Mouse (Mus musculus) limb, embryonic 12.5 days (tissue): ENCODE results near the gene Rabif. TPM values are rescaled to one million over a fixed set of nuclear protein-coding genes. Genes with fewer than 3 reads are reported as not detected.
"Not testable (repeated sequence)": the region's sequence is repeated elsewhere in the genome, so short reads cannot be mapped to it uniquely, and the experiment has no call there.

Experiments used
- ATAC-seq: fragments of 200-750 bp; cut with Nextera tagmentation; 2 replicates; pipeline ENCODE4 v1.8.0; 2017; ENCODE audit warnings: low read depth, moderate TSS enrichment; ENCODE audit not compliant: insufficient number of reproducible peaks, insufficient read depth, low FRiP score, low TSS enrichment
- H3K27ac ChIP-seq: fragments of 300-500 bp; sonication (generic); 2 replicates; pipeline ENCODE4 v1.5.1; 2016; ENCODE audit warnings: mild to moderate bottlenecking, moderate library complexity
- H3K27me3 ChIP-seq: fragments of 300-500 bp; sonication (generic); 2 replicates; pipeline ENCODE4 v1.6.1; 2016; ENCODE audit warnings: mild to moderate bottlenecking, moderate library complexity
- H3K36me3 ChIP-seq: fragments of 300-500 bp; sonication (generic); 2 replicates; pipeline ENCODE4 v1.6.1; 2016; ENCODE audit warnings: mild to moderate bottlenecking, moderate library complexity
- H3K4me1 ChIP-seq: fragments of 300-500 bp; sonication (generic); replicated peaks from 2 replicates; pipeline ENCODE4 v1.6.1; 2016
- H3K4me2 ChIP-seq: fragments of 300-500 bp; sonication (generic); 2 replicates; pipeline ENCODE4 v1.6.1; 2016; ENCODE audit warnings: mild to moderate bottlenecking, moderate library complexity
- H3K4me3 ChIP-seq: fragments of 300-500 bp; sonication (generic); replicated peaks from 2 replicates; pipeline ENCODE4 v1.5.1; 2016; ENCODE audit warnings: mild to moderate bottlenecking
- H3K9ac ChIP-seq: fragments of 300-500 bp; sonication (generic); replicated peaks from 2 replicates; pipeline ENCODE4 v1.6.1; 2016; ENCODE audit warnings: mild to moderate bottlenecking, moderate library complexity
- H3K9me3 ChIP-seq: fragments of 300-500 bp; sonication (generic); 2 replicates; pipeline ENCODE4 v1.6.1; 2016; ENCODE audit warnings: mild to moderate bottlenecking, moderate library complexity
- WGBS: fragments of 180-500 bp; shearing (Covaris S2); methylation state at CpG from one replicate; pipeline ENCODE4 v1.1.7; 2016; 5-methylcytosine and 5-hydroxymethylcytosine counted together
- polyA plus RNA-seq: library from polyadenylated mRNA; unstranded; fragments of >200 nt; fragmentation: Nextera tagmentation; extraction: Ambion mirVana; gene quantifications from 2 replicates; pipeline ENCODE4 v1.2.1, GENCODE M21; 2016

Gene Rabif
- polyA plus RNA-seq, 1 experiment from 2014 or later, result 32.6 TPM

DNA sequence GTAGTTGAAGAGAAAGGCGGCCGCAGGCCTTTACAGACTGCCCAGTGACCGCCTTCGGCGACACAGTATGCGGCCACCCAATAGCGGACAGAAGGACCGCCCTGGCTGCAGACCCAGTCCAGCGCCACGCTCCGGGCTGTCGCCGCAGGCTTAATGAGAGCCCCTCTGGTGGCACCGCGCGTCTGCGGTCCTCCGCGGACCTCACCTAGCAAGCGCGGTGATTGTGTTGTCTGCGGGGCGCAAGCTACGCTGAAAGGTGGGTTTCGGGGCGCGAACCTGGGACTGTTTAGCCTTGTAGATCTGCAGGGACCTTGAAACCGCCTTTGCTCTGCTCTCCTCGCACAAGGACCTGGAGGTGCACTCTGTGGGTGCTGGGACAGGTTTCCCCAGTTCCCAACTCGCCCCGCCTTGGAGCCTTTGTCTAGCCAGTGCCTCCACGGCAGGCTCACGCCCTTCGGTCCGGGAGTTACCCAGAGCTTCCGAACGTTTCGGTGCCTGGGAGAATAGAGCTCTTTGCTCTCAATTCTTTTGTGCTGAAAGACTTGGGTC lies 18.9 kb downstream of the Rabif start:
- no peak for ATAC-seq
- Histone ChIP-seq H3K9me3 (no peaks in the 10 kb centered on the region), H3K27me3 (peaks cover 38% of the 10 kb centered on the region), H3K4me1 (peaks cover 31% of the 10 kb centered on the region), H3K4me2 (peak overlapping the region; percentile 78), H3K9ac (peak overlapping the region; percentile 51; the same call in 1 of the 2 replicates), H3K27ac (no peak overlapping the region), H3K36me3 (peaks cover 7% of the 10 kb centered on the region), H3K4me3 (peak overlapping the region; percentile 44)
- 2% methylated on average over 38 of the region's 38 CpGs for WGBS

- H3K4me3 ChIP-seq, result peak overlapping the region; percentile 44
- H3K36me3 ChIP-seq, result peaks cover 6% of the 10 kb centered on the region; the same call in 1 of the 2 replicates
- H3K27ac ChIP-seq, result no peak overlapping the region
Observed at GRCm38 (mm10) chr1:134513876-134514590, 19.6 kb downstream of the Rabif start.

DNA sequence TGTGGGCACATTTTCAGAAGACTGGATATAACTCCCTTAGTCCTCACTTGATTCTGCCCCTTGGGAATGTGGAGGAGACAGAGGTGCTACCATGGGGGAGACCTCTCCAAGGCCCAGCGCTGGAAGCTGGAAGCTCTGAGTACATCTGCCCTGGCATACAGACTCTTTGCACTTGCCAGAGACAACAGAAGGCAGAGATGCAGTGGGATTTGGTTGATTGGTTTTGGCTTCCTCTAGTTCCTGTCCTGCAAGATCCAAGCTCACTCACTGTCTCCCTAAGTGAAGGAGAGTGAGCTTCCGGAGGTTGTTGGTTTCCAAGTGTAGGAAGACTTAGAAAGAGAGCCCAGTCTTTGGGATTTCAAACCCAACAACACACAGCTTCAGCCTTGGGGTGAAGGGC lies 21.4 kb downstream of the Rabif start:
- ATAC-seq, result no peak
- no peak overlapping the region for H3K4me2 ChIP-seq
- no peak overlapping the region for H3K9ac ChIP-seq
- no peak overlapping the region for H3K4me3 ChIP-seq
- H3K4me1 ChIP-seq, result peaks cover 31% of the 10 kb centered on the region
- peak overlapping the region; percentile 82 for H3K27ac ChIP-seq
- H3K27me3 ChIP-seq, result peaks cover 38% of the 10 kb centered on the region
- WGBS, result 89% methylated on average over 2 of the region's 2 CpGs
- H3K36me3 ChIP-seq, result no peaks in the 10 kb centered on the region
- H3K9me3 ChIP-seq, result no peaks in the 10 kb centered on the region

More at GRCm38 (mm10) chr1:134513876-134514590, 19.6 kb downstream of the Rabif start:
- no peak for ATAC-seq
- Histone ChIP-seq H3K4me2 (peak overlapping the region; percentile 78), H3K9me3 (no peaks in the 10 kb centered on the region), H3K4me1 (peaks cover 31% of the 10 kb centered on the region), H3K27me3 (peaks cover 38% of the 10 kb centered on the region), H3K9ac (0 out of 2 replicates have a peak overlapping the region, but pooled peaks have one; percentile 51)
- WGBS, result 46% methylated on average over 16 of the region's 16 CpGs

GRCm38 (mm10) chr1:134516491-134517198 lies 22.2 kb downstream of the Rabif start:
- no peaks in the 10 kb centered on the region for H3K9me3 ChIP-seq
- H3K4me1 ChIP-seq, result peaks cover 31% of the 10 kb centered on the region
- H3K27ac ChIP-seq, result peak overlapping the region; percentile 82
- no peaks in the 10 kb centered on the region for H3K36me3 ChIP-seq
- no peak overlapping the region for H3K9ac ChIP-seq
- H3K4me2 ChIP-seq, result peak overlapping the region; percentile 23
- no peak overlapping the region for H3K4me3 ChIP-seq
- ATAC-seq, result peak; percentile 58
- WGBS, result 7% methylated on average over 4 of the region's 4 CpGs
- H3K27me3 ChIP-seq, result peaks cover 36% of the 10 kb centered on the region

DNA sequence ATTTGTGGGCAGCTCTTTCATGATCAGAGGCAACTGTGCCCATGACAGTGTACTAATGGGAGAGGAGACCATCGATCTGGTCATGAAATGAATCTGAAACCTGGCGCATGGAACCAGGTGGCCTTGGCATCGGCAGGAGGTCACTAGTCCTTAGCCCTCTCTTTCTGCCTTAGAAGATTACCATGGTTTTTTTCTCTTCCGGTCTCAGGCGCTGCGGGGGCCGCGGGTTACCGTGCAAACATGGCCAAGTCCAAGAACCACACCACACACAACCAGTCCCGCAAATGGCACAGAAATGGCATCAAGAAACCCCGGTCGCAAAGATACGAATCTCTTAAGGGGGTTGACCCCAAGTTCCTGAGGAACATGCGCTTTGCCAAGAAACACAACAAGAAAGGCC lies 23.4 kb downstream of the Rabif start:
- not testable (repeated sequence) for H3K4me2 ChIP-seq, ATAC-seq, H3K9me3 ChIP-seq, H3K36me3 ChIP-seq, H3K27ac ChIP-seq, H3K4me3 ChIP-seq, H3K9ac ChIP-seq
- Histone ChIP-seq H3K27me3 (peaks cover 24% of the 10 kb centered on the region), H3K4me1 (peaks cover 23% of the 10 kb centered on the region)
- 92% methylated on average over 14 of the region's 14 CpGs for WGBS

DNA sequence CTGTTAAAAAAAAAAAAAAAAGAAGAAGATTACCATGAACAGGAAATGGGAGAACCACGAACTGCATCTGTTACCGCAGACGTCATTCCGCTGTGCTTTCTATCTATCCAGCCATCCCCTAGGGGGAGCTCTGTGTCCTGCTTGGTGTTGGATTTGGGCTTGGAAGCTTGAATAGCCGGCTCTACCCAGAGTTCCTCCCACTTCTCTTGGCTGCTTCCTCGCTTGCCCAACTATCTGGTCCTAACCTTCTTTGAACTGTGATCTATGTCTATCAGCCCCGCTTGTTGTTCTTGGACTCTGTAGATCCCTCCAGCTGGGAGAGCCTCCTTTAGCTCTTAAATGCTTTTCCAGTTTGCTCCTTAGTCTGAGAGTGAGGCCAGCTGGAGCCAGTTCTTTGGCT lies 24.2 kb downstream of the Rabif start:
- ATAC-seq, result no peak
- H3K4me3 ChIP-seq, result no peak overlapping the region

DNA sequence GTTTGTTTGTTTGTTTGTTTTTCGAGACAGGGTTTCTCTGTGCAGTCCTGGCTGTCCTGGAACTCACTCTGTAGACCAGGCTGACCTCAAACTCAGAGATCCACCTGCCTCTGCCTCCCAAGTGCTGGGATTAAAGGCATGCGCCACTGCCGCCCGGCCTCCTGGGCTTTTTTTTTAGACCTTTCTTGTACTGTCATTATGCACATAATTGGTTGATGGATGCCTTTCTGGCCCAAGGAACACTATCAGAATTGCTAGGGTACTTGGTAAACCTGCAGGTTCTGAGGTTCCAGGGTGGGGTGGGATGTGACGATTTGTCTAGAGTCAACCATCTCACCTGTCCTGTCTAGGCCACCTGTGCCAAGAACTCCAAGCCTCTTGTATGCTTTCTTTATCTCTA lies 24.8 kb downstream of the Rabif start:
- not testable (repeated sequence) for H3K36me3 ChIP-seq, H3K9ac ChIP-seq, H3K4me2 ChIP-seq, H3K4me3 ChIP-seq, H3K27ac ChIP-seq, ATAC-seq, H3K27me3 ChIP-seq, H3K9me3 ChIP-seq
- 87% methylated on average over 5 of the region's 5 CpGs for WGBS
- H3K4me1 ChIP-seq, result peaks cover 16% of the 10 kb centered on the region

More for the DNA sequence above, 24.2 kb downstream of the Rabif start:
- Histone ChIP-seq H3K4me2 (no peak overlapping the region), H3K36me3 (no peaks in the 10 kb centered on the region), H3K9me3 (no peaks in the 10 kb centered on the region), H3K27ac (no peak overlapping the region), H3K9ac (no peak overlapping the region), H3K27me3 (peaks cover 15% of the 10 kb centered on the region), H3K4me1 (peaks cover 16% of the 10 kb centered on the region)
- 19% methylated on average over 7 of the region's 7 CpGs for WGBS

- Histone ChIP-seq H3K27me3 (peaks cover under 1% of the 10 kb centered on the region; the same call in 1 of the 2 replicates), H3K9ac (no peak overlapping the region), H3K4me2 (no peak overlapping the region), H3K9me3 (no peaks in the 10 kb centered on the region), H3K27ac (no peak overlapping the region), H3K4me1 (peaks cover 16% of the 10 kb centered on the region), H3K36me3 (no peaks in the 10 kb centered on the region), H3K4me3 (no peak overlapping the region)
- 80% methylated on average over 8 of the region's 8 CpGs for WGBS
- ATAC-seq, result no peak
Observed at GRCm38 (mm10) chr1:134520001-134520721, 25.7 kb downstream of the Rabif start.

- no peak for ATAC-seq
- H3K27me3 ChIP-seq, result no peaks in the 10 kb centered on the region
- H3K27ac ChIP-seq, result no peak overlapping the region
- no peak overlapping the region for H3K4me2 ChIP-seq
- no peaks in the 10 kb centered on the region for H3K9me3 ChIP-seq
- WGBS, result 74% methylated on average over 7 of the region's 7 CpGs
- H3K36me3 ChIP-seq, result no peaks in the 10 kb centered on the region
- no peak overlapping the region for H3K9ac ChIP-seq
- H3K4me1 ChIP-seq, result peaks cover 11% of the 10 kb centered on the region
- no peak overlapping the region for H3K4me3 ChIP-seq
Observed at GRCm38 (mm10) chr1:134521163-134521562, 26.7 kb downstream of the Rabif start.

DNA sequence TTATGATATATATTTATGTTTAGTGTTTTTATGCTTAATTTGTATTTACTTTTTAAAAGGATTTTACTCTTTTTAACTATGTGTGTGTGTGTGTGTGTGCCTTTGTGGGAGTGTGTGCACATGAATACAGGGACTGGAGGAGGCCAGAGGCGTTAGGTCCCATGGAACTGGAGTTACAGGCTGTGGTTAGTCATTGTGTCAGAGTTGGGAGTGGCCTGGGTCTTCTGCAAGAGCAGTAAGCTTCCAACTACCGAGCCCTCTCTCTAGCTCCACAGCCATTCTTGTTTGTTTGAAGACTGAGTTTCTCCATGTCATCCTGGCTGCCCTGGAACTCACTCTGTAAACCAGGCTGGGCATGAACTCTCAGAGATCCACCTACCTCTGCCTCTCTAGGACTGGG lies 27.9 kb downstream of the Rabif start:
- H3K27ac ChIP-seq, result no peak overlapping the region
- H3K36me3 ChIP-seq, result no peaks in the 10 kb centered on the region
- H3K4me1 ChIP-seq, result no peaks in the 10 kb centered on the region
- no peak overlapping the region for H3K9ac ChIP-seq
- H3K4me3 ChIP-seq, result no peak overlapping the region
- ATAC-seq, result no peak
- no peaks in the 10 kb centered on the region for H3K27me3 ChIP-seq
- no peaks in the 10 kb centered on the region for H3K9me3 ChIP-seq
- 43% methylated on average over 2 of the region's 2 CpGs for WGBS
- H3K4me2 ChIP-seq, result no peak overlapping the region

DNA sequence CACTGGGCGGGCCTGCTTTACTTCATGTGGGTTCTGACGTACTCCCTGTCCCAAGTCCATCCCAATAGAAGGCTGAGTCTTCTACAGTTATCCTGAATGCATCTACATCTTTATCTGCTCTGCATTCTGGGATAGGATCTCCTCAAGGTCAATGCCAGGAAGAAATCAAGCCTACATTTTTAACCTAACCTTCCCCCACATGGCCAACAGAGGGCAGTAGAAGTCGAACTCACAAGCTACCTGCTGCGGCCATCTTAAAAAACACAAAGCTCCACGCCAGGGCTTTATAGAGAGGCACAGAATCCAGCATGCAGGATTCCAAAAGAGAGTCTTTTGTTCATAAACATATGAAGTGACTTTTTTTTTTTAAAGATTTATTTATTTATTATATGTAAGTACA lies 30.0 kb downstream of the Rabif start:
- Histone ChIP-seq H3K36me3 (no peaks in the 10 kb centered on the region), H3K4me3 (no peak overlapping the region), H3K9me3 (no peaks in the 10 kb centered on the region), H3K9ac (no peak overlapping the region), H3K4me1 (no peaks in the 10 kb centered on the region), H3K4me2 (no peak overlapping the region), H3K27me3 (no peaks in the 10 kb centered on the region), H3K27ac (no peak overlapping the region)
- ATAC-seq, result no peak
- 74% methylated on average over 5 of the region's 5 CpGs for WGBS
